Mouse (Mus musculus) left cerebral cortex, postnatal 4 days (tissue): Measurements from ENCODE around the gene Serpina3b. TPM values are rescaled to one million over a fixed set of nuclear protein-coding genes. Genes with fewer than 3 reads are reported as not detected.
"Not testable (repeated sequence)": the region's sequence is repeated elsewhere in the genome, so short reads cannot be mapped to it uniquely, and the experiment has no call there.

Experiments used
- DNase-seq: peaks from one replicate; pipeline ENCODE4 v3.0.0-alpha.2; 2022
- intact Hi-C: fragments of 180-260 bp; cut with DNase I; formaldehyde crosslinking; loops from one replicate; pipeline ENCODE4 v1.15.1; 2025
- total RNA-seq, 2 experiments: library from RNA; stranded (reverse); gene quantifications; 2 replicates each; pipeline ENCODE4 v1.2.3; 2021

The Serpina3b gene
- not detected for total RNA-seq

DNA sequence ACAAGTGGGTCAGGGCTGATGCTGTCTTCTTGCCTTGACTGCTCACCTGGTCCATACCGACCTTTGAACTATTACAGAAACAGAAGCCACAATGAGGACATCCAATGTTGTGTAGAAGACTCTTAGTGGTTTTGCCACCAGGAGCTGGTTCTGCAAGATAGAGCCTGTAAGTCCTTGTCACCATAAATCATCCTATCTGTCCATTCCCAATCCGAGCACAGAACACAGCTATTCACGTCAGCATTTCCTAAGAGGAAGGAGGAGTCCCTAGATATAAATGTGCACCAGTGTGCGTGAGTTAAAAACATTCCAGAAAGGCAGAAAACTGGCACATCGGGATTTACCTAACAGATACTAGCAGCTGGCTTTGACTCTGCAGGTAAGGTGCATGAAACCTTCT, at the start of gene Serpina3b:
Gene Serpina3b, plus strand, starts transcription at position 301 of the 400 bp plus-strand sequence.
- DNase-seq, result no peak
- intact Hi-C loops, result no loop called here

GRCm38 (mm10) chr12:104090119-104090518, 37.7 kb upstream of the Serpina3b start:
- intact Hi-C loops, result no loop called here
- DNase-seq, result no peak

- intact Hi-C loops, result no loop called here
- DNase-seq, result no peak
Observed at GRCm38 (mm10) chr12:104091303-104091702, 36.5 kb upstream of the Serpina3b start.

GRCm38 (mm10) chr12:104100768-104101167, 27.0 kb upstream of the Serpina3b start, which contains the start of gene Serpina5:
TSS of gene Serpina5 (plus strand) at chr12:104101113.
- intact Hi-C loops, result no loop called here
- no peak for DNase-seq

GRCm38 (mm10) chr12:104105847-104106246, 21.9 kb upstream of the Serpina3b start:
- DNase-seq, result no peak
- intact Hi-C loops, result no loop called here

DNA sequence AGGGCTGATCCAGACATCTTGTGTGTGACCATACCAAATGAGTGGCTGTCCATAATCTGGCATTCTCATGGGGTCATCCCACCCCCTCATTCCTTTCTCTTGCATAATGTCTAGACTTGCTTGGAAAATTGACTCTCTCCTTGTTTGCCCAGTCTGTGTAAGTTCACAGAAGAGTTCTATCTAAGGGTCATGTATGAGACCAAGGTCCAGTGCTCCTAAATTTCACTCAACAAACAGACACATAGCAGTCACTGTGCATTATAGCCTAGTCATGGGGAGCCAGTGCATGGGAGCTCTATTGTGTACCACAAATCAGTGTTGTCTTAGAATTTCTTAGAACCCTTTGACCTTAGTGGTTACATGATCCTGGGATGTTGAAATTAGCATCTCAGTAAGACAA, 20.9 kb upstream of the Serpina3b start:
- DNase-seq, result no peak
- intact Hi-C loops, result no loop called here

GRCm38 (mm10) chr12:104108507-104108906, 19.3 kb upstream of the Serpina3b start:
- intact Hi-C loops, result no loop called here
- DNase-seq, result no peak

GRCm38 (mm10) chr12:104112333-104112732, 15.5 kb upstream of the Serpina3b start, which contains the start of gene Serpina3a:
TSS of gene Serpina3a (plus strand) at chr12:104112724.
- DNase-seq, intact Hi-C loops: not testable (repeated sequence)

- intact Hi-C loops, result no loop called here
- no peak for DNase-seq
Observed at GRCm38 (mm10) chr12:104114921-104115579, 12.7 kb upstream of the Serpina3b start.

DNA sequence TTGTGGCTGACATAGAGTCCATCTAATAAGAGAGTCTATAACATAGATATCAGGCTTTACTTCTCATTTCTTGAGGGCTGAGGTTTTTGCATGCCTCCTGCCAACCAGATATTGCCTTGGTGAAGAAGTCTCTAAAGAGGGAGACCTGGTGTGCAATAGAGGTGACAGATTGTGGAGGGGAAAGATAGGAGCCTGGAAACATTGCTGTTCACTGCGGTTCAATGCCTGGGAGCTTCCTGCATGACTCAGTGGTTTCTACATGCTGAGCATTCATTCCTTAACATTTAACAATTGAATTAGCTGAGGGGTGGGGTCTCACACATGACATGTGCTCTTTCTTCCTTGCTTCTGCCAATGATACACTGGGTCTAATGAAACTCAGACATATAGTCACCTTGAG, 4.7 kb upstream of the Serpina3b start:
- no peak for DNase-seq
- intact Hi-C loops, result no loop called here

GRCm38 (mm10) chr12:104123996-104124395, 3.8 kb upstream of the Serpina3b start:
- no peak for DNase-seq
- intact Hi-C loops, result no loop called here

DNA sequence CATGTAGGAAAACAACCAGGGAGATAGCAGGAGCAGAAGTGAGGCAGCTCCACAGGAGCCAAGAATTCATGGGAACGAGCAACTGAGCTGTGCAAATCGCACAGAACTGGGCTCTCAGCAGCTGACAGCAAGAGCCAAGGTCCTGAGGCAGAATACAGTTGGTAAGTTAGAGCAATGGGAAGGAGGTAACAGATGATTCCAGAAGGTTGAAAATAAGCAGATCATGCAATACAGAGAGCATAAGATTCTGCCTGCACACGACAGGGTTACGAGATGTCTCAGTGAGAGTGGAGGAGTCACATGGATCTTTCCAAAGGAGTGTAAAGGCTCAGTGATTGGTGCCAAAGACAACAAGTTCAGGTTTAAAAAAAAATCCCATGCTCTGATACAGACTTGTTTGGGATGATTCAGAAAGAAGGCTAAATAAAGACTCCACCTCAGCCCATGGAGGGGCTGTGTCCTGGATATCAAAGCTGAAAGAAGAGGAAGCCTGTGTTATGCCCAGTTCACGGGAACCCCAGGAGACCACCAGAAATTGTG, 2.7 kb upstream of the Serpina3b start:
- DNase-seq, result no peak
- intact Hi-C loops, result no loop called here

- intact Hi-C loops, result no loop called here
Observed at GRCm38 (mm10) chr12:104131041-104131440, 3.2 kb downstream of the Serpina3b start.

DNA sequence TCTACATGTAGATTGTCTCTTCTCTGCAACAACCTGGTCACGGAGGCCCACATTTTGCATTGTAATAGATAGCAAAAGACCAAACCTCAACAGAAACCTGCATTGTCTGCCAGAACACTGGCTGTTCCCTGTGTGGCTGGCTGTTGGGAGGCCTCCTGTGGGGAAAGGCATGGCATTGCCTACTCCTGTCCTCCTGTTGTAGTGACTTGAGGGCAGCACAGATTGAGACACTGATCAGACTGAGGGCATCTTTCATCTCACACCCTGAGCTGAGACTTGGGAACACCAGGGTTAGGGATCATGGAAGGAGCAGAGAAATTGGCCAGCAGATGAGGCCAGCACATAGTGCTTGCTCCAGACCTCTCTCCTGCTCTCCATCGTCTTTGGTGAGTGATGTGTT, 10.4 kb downstream of the Serpina3b start:
- intact Hi-C loops, result no loop called here
- DNase-seq, result no peak

More at GRCm38 (mm10) chr12:104131041-104131440, 3.2 kb downstream of the Serpina3b start:
- DNase-seq, result no peak

GRCm38 (mm10) chr12:104140543-104141103, 12.8 kb downstream of the Serpina3b start:
- intact Hi-C loops, result no loop called here
- no peak for DNase-seq

- no peak for DNase-seq
- intact Hi-C loops, result no loop called here
Observed at GRCm38 (mm10) chr12:104141506-104141905, 13.7 kb downstream of the Serpina3b start.

- intact Hi-C loops, result no loop called here
- no peak for DNase-seq
Observed at GRCm38 (mm10) chr12:104142427-104142826, 14.6 kb downstream of the Serpina3b start.

GRCm38 (mm10) chr12:104143286-104143685, 15.5 kb downstream of the Serpina3b start:
- intact Hi-C loops, result no loop called here
- DNase-seq, result no peak

DNA sequence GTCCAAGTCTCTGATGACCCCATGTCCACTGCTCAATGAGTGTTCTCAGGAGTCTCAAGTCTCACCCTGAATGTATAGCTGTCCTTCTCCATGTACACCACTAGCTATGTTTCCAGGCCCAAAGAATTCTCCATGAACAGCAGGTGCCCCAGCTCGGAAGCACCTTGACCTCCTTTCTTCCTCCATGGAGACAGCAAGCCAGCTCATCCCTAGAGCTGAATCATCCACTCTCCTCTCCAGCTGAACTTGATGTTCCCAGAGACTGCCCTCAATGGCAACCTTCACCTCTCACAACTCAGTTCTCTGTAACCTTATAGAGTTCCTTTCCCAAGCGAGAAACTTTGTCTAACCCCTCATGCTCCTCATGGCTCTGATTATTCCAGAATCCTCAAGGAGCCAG, 17.8 kb downstream of the Serpina3b start:
- no peak for DNase-seq
- intact Hi-C loops, result no loop called here

GRCm38 (mm10) chr12:104151989-104152388, 24.2 kb downstream of the Serpina3b start:
- DNase-seq, result no peak
- intact Hi-C loops, result no loop called here

DNA sequence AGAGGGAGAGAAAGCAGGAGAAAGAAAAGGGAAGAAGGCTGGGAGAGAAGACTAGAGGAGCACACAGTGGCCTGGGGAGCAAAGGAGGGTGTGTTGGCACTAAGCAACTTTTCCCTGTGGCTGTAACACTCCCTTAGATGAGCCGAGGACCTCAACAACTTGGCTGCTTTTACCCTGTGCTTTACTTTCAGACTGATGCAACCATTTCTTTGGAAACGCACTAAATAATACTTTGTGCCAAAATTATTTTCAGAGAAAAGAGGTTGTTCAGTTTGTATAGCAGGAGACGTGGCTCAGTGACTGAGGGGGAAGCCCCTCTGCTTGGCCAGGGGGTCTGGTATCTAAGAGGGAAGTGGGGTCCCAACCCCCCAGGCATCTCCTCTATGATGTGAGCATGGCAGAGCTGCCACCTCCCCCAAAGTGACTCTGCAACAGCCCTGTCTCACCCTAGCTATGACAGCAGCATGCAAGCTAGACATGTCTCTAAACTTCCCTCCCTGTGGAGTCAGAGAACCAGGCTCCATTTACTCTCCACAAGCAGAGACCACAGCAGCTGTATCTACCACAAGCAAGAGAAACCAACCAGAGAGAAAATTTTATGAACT, 25.3 kb downstream of the Serpina3b start:
- DNase-seq, result no peak
- intact Hi-C loops, result no loop called here

DNA sequence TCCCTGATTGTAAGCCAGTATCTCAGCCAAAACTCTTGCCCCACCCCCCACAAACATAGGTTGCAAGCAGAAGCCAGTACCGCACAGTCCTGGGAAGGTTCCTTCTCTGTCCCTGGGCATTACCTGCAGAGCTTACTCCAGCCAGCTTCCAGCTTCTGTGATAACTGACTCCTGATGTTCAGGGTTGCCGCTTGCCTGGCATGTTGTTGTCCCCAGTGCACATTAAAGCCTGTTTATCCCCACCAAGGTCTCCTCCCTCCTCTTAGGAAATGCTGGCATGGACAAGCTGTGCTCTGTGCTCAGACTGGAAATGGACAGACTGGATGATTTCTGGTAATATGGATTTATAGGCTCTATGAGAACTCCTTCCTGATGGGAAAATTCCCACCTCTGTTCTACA, 25.9 kb downstream of the Serpina3b start, which contains the start of gene Serpina3c:
Gene Serpina3c, minus strand, starts transcription at position 215 of the 400 bp plus-strand sequence.
- no peak for DNase-seq
- intact Hi-C loops, result no loop called here
